ENCODE assay signal across 14 mouse cellular contexts in the genomic region with DNA sequence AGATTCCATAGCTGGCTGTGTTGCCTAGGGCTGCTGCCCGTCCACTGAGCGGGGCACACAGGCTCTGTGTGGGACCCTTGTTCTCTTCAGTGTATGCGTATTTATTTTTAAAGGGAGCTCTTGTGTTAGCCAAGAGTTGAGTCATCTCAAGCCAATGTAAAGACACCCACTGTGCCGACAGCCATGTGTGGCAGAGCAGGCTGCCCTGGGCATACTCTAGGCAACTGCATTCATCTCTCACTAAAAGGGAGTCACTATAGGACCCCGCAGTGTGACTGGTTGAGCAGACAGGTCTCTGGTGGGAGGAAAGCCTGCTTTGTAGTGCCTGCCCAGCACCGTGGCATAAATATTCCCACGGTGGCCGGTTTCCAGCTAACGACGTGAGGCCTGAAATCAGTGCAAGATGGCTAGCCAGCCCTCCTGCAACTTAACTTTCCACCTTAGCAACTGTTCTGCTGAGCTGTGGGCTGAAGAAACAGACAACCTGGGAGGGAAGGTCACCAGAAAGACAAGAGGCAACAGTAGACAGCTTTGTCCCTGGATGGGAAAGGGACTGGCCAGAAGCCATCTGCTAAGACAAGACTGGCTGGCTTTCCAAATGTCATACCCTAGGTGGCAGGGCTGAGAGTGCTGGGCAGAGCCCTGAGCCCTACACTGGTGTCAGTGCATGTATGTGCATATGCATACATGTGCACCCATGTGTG. TPM values are rescaled to one million over a fixed set of nuclear protein-coding genes. Genes with fewer than 3 reads are reported as not detected.
DNase-seq lines count a peak whose midpoint lies in the region; ATAC-seq lines count a peak whose summit lies in the region.
"Had no signal": no experiment of that assay in that cellular context is flagged by ENCODE, and none has a peak within 500 bp of the region (broad histone marks: within the 10 kb centered on the region; RNA-seq: fewer than 3 reads in every experiment).

No protein-coding gene starts in this region.

- no peak overlapping the region for H3K4me3 ChIP-seq in forebrain, embryonic 13.5 days
- H3K4me3 ChIP-seq in forebrain, embryonic 11.5 days (ENCODE audit: low read depth, low read length) = no peak overlapping the region
- H3K4me3 ChIP-seq in midbrain, embryonic 16.5 days (ENCODE audit: low read depth, low read length) = no peak overlapping the region
- no peak overlapping the region for H3K4me3 ChIP-seq in midbrain, embryonic 10.5 days
- H3K4me3 ChIP-seq in forebrain, embryonic 16.5 days (replicated peaks; ENCODE audit: low read length) = no peak overlapping the region
- H3K4me3 ChIP-seq in neural tube, embryonic 15.5 days (replicated peaks) = no peak overlapping the region
- H3K4me3 ChIP-seq: erythroblast, embryonic 14.5 days; heart, embryonic 15.5 days; lung, embryonic 15.5 days; myocyte had no signal

- peak; percentile 78 for ATAC-seq in forebrain, embryonic 13.5 days
- ATAC-seq in forebrain, embryonic 11.5 days (replicated peaks; ENCODE audit: low FRiP score) = no peak
- ATAC-seq in midbrain, embryonic 16.5 days = peak; percentile 66; the same call in 1 of the 2 replicates
- peak; percentile 92 for ATAC-seq in forebrain, embryonic 16.5 days
- ATAC-seq in neural tube, embryonic 15.5 days (ENCODE audit: low FRiP score) = peak; percentile 59; the same call in 1 of the 2 replicates
- ATAC-seq in monocyte, adult 5-6 weeks (replicated peaks; ENCODE audit: insufficient number of reproducible peaks, low FRiP score, low TSS enrichment, poor library complexity, severe bottlenecking) = no peak
- ATAC-seq: Patski had no signal

- H3K36me3 ChIP-seq in forebrain, embryonic 13.5 days (ENCODE audit: poor library complexity, severe bottlenecking) = no peaks in the 10 kb centered on the region
- no peaks in the 10 kb centered on the region for H3K36me3 ChIP-seq in forebrain, embryonic 11.5 days (ENCODE audit: control insufficient read depth, insufficient read depth, low read length)
- H3K36me3 ChIP-seq in midbrain, embryonic 16.5 days (ENCODE audit: control insufficient read depth, insufficient read depth, low read length) = no peaks in the 10 kb centered on the region
- H3K36me3 ChIP-seq in midbrain, embryonic 10.5 days = no peaks in the 10 kb centered on the region
- H3K36me3 ChIP-seq in forebrain, embryonic 16.5 days (ENCODE audit: control insufficient read depth, insufficient read depth) = no peaks in the 10 kb centered on the region
- H3K36me3 ChIP-seq in neural tube, embryonic 15.5 days = no peaks in the 10 kb centered on the region
- H3K36me3 ChIP-seq: heart, embryonic 15.5 days; lung, embryonic 15.5 days had no signal

- H3K9me3 ChIP-seq in forebrain, embryonic 13.5 days (replicated peaks) = 0 out of 2 replicates have a peak, but pooled peaks cover 4% of the 10 kb centered on the region
- peaks cover 3% of the 10 kb centered on the region; the same call in 1 of the 2 replicates for H3K9me3 ChIP-seq in forebrain, embryonic 11.5 days (ENCODE audit: control insufficient read depth, low read length)
- no peaks in the 10 kb centered on the region for H3K9me3 ChIP-seq in midbrain, embryonic 16.5 days (replicated peaks; ENCODE audit: control insufficient read depth, low read length, poor library complexity, severe bottlenecking)
- 0 out of 2 replicates have a peak, but pooled peaks cover 7% of the 10 kb centered on the region for H3K9me3 ChIP-seq in midbrain, embryonic 10.5 days (replicated peaks)
- no peaks in the 10 kb centered on the region for H3K9me3 ChIP-seq in forebrain, embryonic 16.5 days (ENCODE audit: control insufficient read depth, low read length)
- no peaks in the 10 kb centered on the region for H3K9me3 ChIP-seq in neural tube, embryonic 15.5 days (replicated peaks)
- H3K9me3 ChIP-seq: heart, embryonic 15.5 days; lung, embryonic 15.5 days had no signal

- 53% methylated on average over 10 of the region's 10 CpGs for WGBS in forebrain, embryonic 13.5 days
- WGBS in forebrain, embryonic 11.5 days = 74% methylated on average over 10 of the region's 10 CpGs
- WGBS in midbrain, embryonic 16.5 days = 56% methylated on average over 10 of the region's 10 CpGs
- WGBS in midbrain, embryonic 10.5 days = 91% methylated on average over 10 of the region's 10 CpGs
- WGBS in forebrain, embryonic 16.5 days = 23% methylated on average over 10 of the region's 10 CpGs
- WGBS in neural tube, embryonic 15.5 days = 47% methylated on average over 10 of the region's 10 CpGs

- H3K4me2 ChIP-seq in forebrain, embryonic 13.5 days = no peak overlapping the region
- no peak overlapping the region for H3K4me2 ChIP-seq in forebrain, embryonic 11.5 days (ENCODE audit: low read depth, low read length, severe bottlenecking)
- no peak overlapping the region for H3K4me2 ChIP-seq in midbrain, embryonic 16.5 days (ENCODE audit: low read length)
- H3K4me2 ChIP-seq in forebrain, embryonic 16.5 days (ENCODE audit: low read length) = no peak overlapping the region
- no peak overlapping the region for H3K4me2 ChIP-seq in neural tube, embryonic 15.5 days
- H3K4me2 ChIP-seq: heart, embryonic 15.5 days; lung, embryonic 15.5 days had no signal

- DNase-seq in forebrain, embryonic 11.5 days (ENCODE audit: low spot score) = no peak
- no peak for DNase-seq in midbrain, embryonic 10.5 days (ENCODE audit: low spot score)
- DNase-seq in lung, postnatal 25 days (ENCODE audit: low spot score) = no peak

- H3K4me1 ChIP-seq in forebrain, embryonic 13.5 days = peaks cover 11% of the 10 kb centered on the region
- H3K4me1 ChIP-seq in forebrain, embryonic 11.5 days (replicated peaks; ENCODE audit: control insufficient read depth, insufficient read depth, low read length) = no peaks in the 10 kb centered on the region
- H3K4me1 ChIP-seq in midbrain, embryonic 16.5 days (ENCODE audit: control insufficient read depth, insufficient read depth, low read length) = no peaks in the 10 kb centered on the region
- H3K4me1 ChIP-seq in midbrain, embryonic 10.5 days = no peaks in the 10 kb centered on the region
- H3K4me1 ChIP-seq in forebrain, embryonic 16.5 days (replicated peaks; ENCODE audit: control insufficient read depth, insufficient read depth, low read length) = peaks cover 8% of the 10 kb centered on the region
- 0 out of 2 replicates have a peak, but pooled peaks cover 12% of the 10 kb centered on the region for H3K4me1 ChIP-seq in neural tube, embryonic 15.5 days
- H3K4me1 ChIP-seq: heart, embryonic 15.5 days; lung, embryonic 15.5 days had no signal

- peak overlapping the region; percentile 15; the same call in 1 of the 2 replicates for H3K27ac ChIP-seq in forebrain, embryonic 13.5 days
- no peak overlapping the region for H3K27ac ChIP-seq in forebrain, embryonic 11.5 days (ENCODE audit: low read depth, low read length)
- no peak overlapping the region for H3K27ac ChIP-seq in midbrain, embryonic 16.5 days (ENCODE audit: low read length)
- H3K27ac ChIP-seq in midbrain, embryonic 10.5 days (replicated peaks) = no peak overlapping the region
- no peak overlapping the region; the same call in 1 of the 2 replicates for H3K27ac ChIP-seq in forebrain, embryonic 16.5 days (ENCODE audit: low read length)
- H3K27ac ChIP-seq in neural tube, embryonic 15.5 days (replicated peaks) = no peak overlapping the region
- H3K27ac ChIP-seq: heart, embryonic 15.5 days; lung, embryonic 15.5 days had no signal

- H3K9ac ChIP-seq in forebrain, embryonic 13.5 days = no peak overlapping the region
- no peak overlapping the region for H3K9ac ChIP-seq in forebrain, embryonic 11.5 days (ENCODE audit: low read length)
- no peak overlapping the region for H3K9ac ChIP-seq in midbrain, embryonic 16.5 days (ENCODE audit: low read depth, low read length)
- no peak overlapping the region for H3K9ac ChIP-seq in forebrain, embryonic 16.5 days (replicated peaks; ENCODE audit: low read depth, low read length)
- no peak overlapping the region for H3K9ac ChIP-seq in neural tube, embryonic 15.5 days (replicated peaks)
- H3K9ac ChIP-seq: heart, embryonic 15.5 days; lung, embryonic 15.5 days had no signal

- no peaks in the 10 kb centered on the region for H3K27me3 ChIP-seq in forebrain, embryonic 13.5 days
- no peaks in the 10 kb centered on the region for H3K27me3 ChIP-seq in forebrain, embryonic 11.5 days (ENCODE audit: control insufficient read depth, insufficient read depth, low read length)
- no peaks in the 10 kb centered on the region for H3K27me3 ChIP-seq in midbrain, embryonic 16.5 days (ENCODE audit: control insufficient read depth, insufficient read depth, low read depth, low read length)
- H3K27me3 ChIP-seq in midbrain, embryonic 10.5 days (ENCODE audit: low read depth, poor library complexity, severe bottlenecking) = no peaks in the 10 kb centered on the region
- H3K27me3 ChIP-seq in forebrain, embryonic 16.5 days (replicated peaks; ENCODE audit: control insufficient read depth, insufficient read depth, low read length) = no peaks in the 10 kb centered on the region
- no peaks in the 10 kb centered on the region for H3K27me3 ChIP-seq in neural tube, embryonic 15.5 days (replicated peaks)
- H3K27me3 ChIP-seq: lung, embryonic 15.5 days had no signal

RNA-seq across cellular contexts. Expression of a gene that starts 31.7 kb away (rescaled TPM):
- polyA plus RNA-seq in forebrain, embryonic 13.5 days (2015; fragmentation: Nextera tagmentation; extraction: Ambion mirVana) = 0.08 TPM in 1 of 2 replicates, not detected in the other
- not detected in 2 replicates for polyA plus RNA-seq in forebrain, embryonic 11.5 days (2014; fragmentation: Nextera tagmentation; extraction: Ambion mirVana)
- polyA plus RNA-seq in midbrain, embryonic 16.5 days (2015; fragmentation: Nextera tagmentation; extraction: Ambion mirVana) = not detected in 2 replicates
- polyA plus RNA-seq in midbrain, embryonic 10.5 days (2016; fragmentation: Nextera tagmentation; extraction: Ambion mirVana) = 0.06 TPM in 1 of 2 replicates, not detected in the other
- polyA plus RNA-seq in forebrain, embryonic 16.5 days (2015; fragmentation: Nextera tagmentation; extraction: Ambion mirVana) = 0.14 TPM in 1 of 2 replicates, not detected in the other
- 0.09 TPM in 1 of 2 replicates, not detected in the other for polyA plus RNA-seq in neural tube, embryonic 15.5 days (2015; fragmentation: Nextera tagmentation; extraction: Ambion mirVana)
- total RNA-seq in monocyte, adult 5-6 weeks (2017) = not detected in 3 replicates
- polyA plus RNA-seq: erythroblast, embryonic 14.5 days; heart, embryonic 15.5 days; kidney, embryonic 16.5 days; myocyte had no signal

Comparison
In these comparisons a context has a peak if more than half of its experiments do, and no peak if none do; other contexts are left out.
1. ATAC-seq: peak in forebrain, embryonic 13.5 days (single experiment), midbrain, embryonic 16.5 days (single experiment), forebrain, embryonic 16.5 days (single experiment) and neural tube, embryonic 15.5 days (single experiment); none in forebrain, embryonic 11.5 days (single experiment) and monocyte, adult 5-6 weeks (single experiment).